21 mouse cellular contexts compared by ENCODE assay signal in genomic region chr9:80145992-80146587, GRCm38 (mm10). TPM values are rescaled to one million over a fixed set of nuclear protein-coding genes. Genes with fewer than 3 reads are reported as not detected.
DNase-seq lines count a peak whose midpoint lies in the region; ATAC-seq and TF ChIP-seq lines count a peak whose summit lies in the region.
"Had no signal": no experiment of that assay in that cellular context is flagged by ENCODE, and none has a peak within 500 bp of the region (broad histone marks: within the 10 kb centered on the region; RNA-seq: fewer than 3 reads in every experiment).

No protein-coding gene starts in this region.

- H3K4me1 ChIP-seq in heart, embryonic 14.5 days (ENCODE audit: control insufficient read depth in 2 of 2, insufficient read depth in 2 of 2, low read length in 2 of 2) = peaks cover 0 to 7% of the 10 kb centered on the region in 2 experiments; a peak in 2 of 4 replicates
- H3K4me1 ChIP-seq in lung, postnatal 0 days (ENCODE audit: insufficient read depth, low read depth, low read length) = no peaks in the 10 kb centered on the region
- no peaks in the 10 kb centered on the region for H3K4me1 ChIP-seq in kidney, embryonic 15.5 days
- no peaks in the 10 kb centered on the region for H3K4me1 ChIP-seq in liver, embryonic 11.5 days (replicated peaks; ENCODE audit: control insufficient read depth, insufficient read depth, low read length)
- H3K4me1 ChIP-seq: embryonic facial prominence, embryonic 15.5 days; forebrain, embryonic 10.5 days; hindbrain, embryonic 13.5 days had no signal

- no peaks in the 10 kb centered on the region for H3K9me3 ChIP-seq in heart, embryonic 14.5 days (ENCODE audit: control insufficient read depth, low read length)
- H3K9me3 ChIP-seq in lung, postnatal 0 days (ENCODE audit: low read length) = no peaks in the 10 kb centered on the region
- no peaks in the 10 kb centered on the region for H3K9me3 ChIP-seq in kidney, embryonic 15.5 days (replicated peaks)
- H3K9me3 ChIP-seq in liver, embryonic 11.5 days (ENCODE audit: control insufficient read depth, low read length) = no peaks in the 10 kb centered on the region
- H3K9me3 ChIP-seq: embryonic facial prominence, embryonic 15.5 days; forebrain, embryonic 10.5 days; G1E; hindbrain, embryonic 13.5 days had no signal

- H3K9ac ChIP-seq in heart, embryonic 14.5 days (ENCODE audit: low read length) = no peak overlapping the region
- no peak overlapping the region for H3K9ac ChIP-seq in lung, postnatal 0 days (replicated peaks; ENCODE audit: low read depth)
- H3K9ac ChIP-seq in kidney, embryonic 15.5 days = no peak overlapping the region
- H3K9ac ChIP-seq in liver, embryonic 11.5 days (ENCODE audit: low read depth, low read length) = no peak overlapping the region
- H3K9ac ChIP-seq: embryonic facial prominence, embryonic 15.5 days; hindbrain, embryonic 13.5 days had no signal

- peak overlapping the region; percentile 29 to 64; a peak in 3 of 4 replicates for H3K27ac ChIP-seq in heart, embryonic 14.5 days (replicated peaks in 1 of 2; ENCODE audit: control insufficient read depth in 1 of 2, insufficient read depth in 1 of 2, low read depth in 2 of 2, low read length in 2 of 2)
- no peak overlapping the region for H3K27ac ChIP-seq in lung, postnatal 0 days (ENCODE audit: low read length)
- H3K27ac ChIP-seq in kidney, embryonic 15.5 days = no peak overlapping the region
- no peak overlapping the region for H3K27ac ChIP-seq in liver, embryonic 11.5 days (ENCODE audit: low read depth, low read length)
- H3K27ac ChIP-seq: embryonic facial prominence, embryonic 15.5 days; forebrain, embryonic 10.5 days; hindbrain, embryonic 13.5 days; layer of hippocampus, adult 2 months had no signal

- H3K27me3 ChIP-seq in heart, embryonic 14.5 days (ENCODE audit: control insufficient read depth, insufficient read depth, low read length) = no peaks in the 10 kb centered on the region
- no peaks in the 10 kb centered on the region for H3K27me3 ChIP-seq in lung, postnatal 0 days (replicated peaks; ENCODE audit: insufficient read depth, low read length)
- H3K27me3 ChIP-seq in kidney, embryonic 15.5 days = no peaks in the 10 kb centered on the region
- no peaks in the 10 kb centered on the region for H3K27me3 ChIP-seq in liver, embryonic 11.5 days (replicated peaks; ENCODE audit: control insufficient read depth, insufficient read depth, low read length)
- H3K27me3 ChIP-seq: embryonic facial prominence, embryonic 15.5 days; hindbrain, embryonic 13.5 days had no signal

- H3K36me3 ChIP-seq in heart, embryonic 14.5 days (ENCODE audit: control insufficient read depth, insufficient read depth, low read length) = peaks cover 66% of the 10 kb centered on the region
- peaks cover 18% of the 10 kb centered on the region for H3K36me3 ChIP-seq in lung, postnatal 0 days (ENCODE audit: insufficient read depth, low read length)
- peaks cover 55% of the 10 kb centered on the region for H3K36me3 ChIP-seq in kidney, embryonic 15.5 days
- H3K36me3 ChIP-seq in liver, embryonic 11.5 days (ENCODE audit: control insufficient read depth, insufficient read depth, low read length) = peaks cover 17% of the 10 kb centered on the region; the same call in 1 of the 2 replicates

- 43% methylated on average over 10 of the region's 10 CpGs for WGBS in heart, embryonic 14.5 days
- 61% methylated on average over 10 of the region's 10 CpGs for WGBS in lung, postnatal 0 days
- 46% methylated on average over 10 of the region's 10 CpGs for WGBS in kidney, embryonic 15.5 days
- WGBS in liver, embryonic 11.5 days = 72% methylated on average over 10 of the region's 10 CpGs

- no peak overlapping the region for H3K4me3 ChIP-seq in heart, embryonic 14.5 days (ENCODE audit: control insufficient read depth in 1 of 2, insufficient read depth in 1 of 2, low read depth in 1 of 2, low read length in 2 of 2)
- H3K4me3 ChIP-seq in lung, postnatal 0 days (ENCODE audit: low read depth, low read length) = no peak overlapping the region
- H3K4me3 ChIP-seq in kidney, embryonic 15.5 days (replicated peaks) = no peak overlapping the region
- no peak overlapping the region for H3K4me3 ChIP-seq in liver, embryonic 11.5 days (ENCODE audit: low read depth, low read length)
- H3K4me3 ChIP-seq: embryonic facial prominence, embryonic 15.5 days; forebrain, embryonic 10.5 days; hindbrain, embryonic 13.5 days; layer of hippocampus, adult 2 months had no signal

- no peak for TF ChIP-seq EP300 in lung, postnatal 0 days (IDR thresholded peaks at IDR 0.05)

- ATAC-seq in heart, embryonic 14.5 days (ENCODE audit: insufficient number of reproducible peaks, insufficient read depth, low FRiP score, low read depth) = no peak
- ATAC-seq in lung, postnatal 0 days = no peak
- ATAC-seq in kidney, embryonic 15.5 days (replicated peaks; ENCODE audit: low FRiP score) = peak; percentile 60
- no peak for ATAC-seq in liver, embryonic 11.5 days (replicated peaks; ENCODE audit: low FRiP score)
- ATAC-seq: CD4-positive, CD25-positive, alpha-beta regulatory T cell, adult 4 months had no signal

- DNase-seq in heart, adult 9 months (ENCODE audit: low spot score in 2 of 2) = no peak
- DNase-seq in lung, postnatal 0 days (ENCODE audit: low spot score) = peak; percentile 26
- no peak for DNase-seq in lung, postnatal 36 days
- DNase-seq in frontal cortex, postnatal 36 days (ENCODE audit: low spot score in 2 of 2) = no peak
- DNase-seq in liver, embryonic 11.5 days (ENCODE audit: low spot score) = no peak
- DNase-seq: cerebellum, postnatal 14 days; gastrocnemius, postnatal 36 days; left cerebral cortex, postnatal 4 days; lung, adult 2 months; midbrain, embryonic 14.5 days; retina, postnatal 1 day; right cerebral cortex, postnatal 4 days; thymus, postnatal 14 days had no signal

- H3K4me2 ChIP-seq in heart, embryonic 14.5 days (ENCODE audit: low read length) = no peak overlapping the region
- H3K4me2 ChIP-seq in lung, postnatal 0 days (replicated peaks; ENCODE audit: low read depth, low read length) = no peak overlapping the region
- no peak overlapping the region for H3K4me2 ChIP-seq in kidney, embryonic 15.5 days
- no peak overlapping the region for H3K4me2 ChIP-seq in liver, embryonic 11.5 days
- H3K4me2 ChIP-seq: embryonic facial prominence, embryonic 15.5 days; hindbrain, embryonic 13.5 days had no signal

- TF ChIP-seq CTCF in lung, postnatal 0 days (IDR thresholded peaks at IDR 0.05) = no peak

RNA-seq across cellular contexts. Expression of gene Myo6, which starts 18.7 kb away (rescaled TPM):
- 14.7 and 15.2 TPM in 2 replicates for polyA plus RNA-seq in heart, embryonic 14.5 days (2014; fragmentation: Nextera tagmentation; extraction: Ambion mirVana)
- 23.1 and 29.1 TPM in 2 replicates for polyA plus RNA-seq in lung, postnatal 0 days (2015; fragmentation: Nextera tagmentation; extraction: Ambion mirVana)
- 54.0 and 56.7 TPM in 2 replicates for polyA plus RNA-seq in kidney, embryonic 15.5 days (2015; fragmentation: Nextera tagmentation; extraction: Ambion mirVana)
- polyA plus RNA-seq in liver, embryonic 11.5 days (2014; fragmentation: Nextera tagmentation; extraction: Ambion mirVana) = 7.5 and 8.2 TPM in 2 replicates

Comparison
In these comparisons a context has a peak if more than half of its experiments do, and no peak if none do; other contexts are left out.
1. H3K27ac ChIP-seq: peak in heart, embryonic 14.5 days (2 of 2); none in lung, postnatal 0 days (single experiment), kidney, embryonic 15.5 days (single experiment) and liver, embryonic 11.5 days (single experiment).